Mouse (Mus musculus): Measurements from ENCODE around the gene Samd13.

DNA sequence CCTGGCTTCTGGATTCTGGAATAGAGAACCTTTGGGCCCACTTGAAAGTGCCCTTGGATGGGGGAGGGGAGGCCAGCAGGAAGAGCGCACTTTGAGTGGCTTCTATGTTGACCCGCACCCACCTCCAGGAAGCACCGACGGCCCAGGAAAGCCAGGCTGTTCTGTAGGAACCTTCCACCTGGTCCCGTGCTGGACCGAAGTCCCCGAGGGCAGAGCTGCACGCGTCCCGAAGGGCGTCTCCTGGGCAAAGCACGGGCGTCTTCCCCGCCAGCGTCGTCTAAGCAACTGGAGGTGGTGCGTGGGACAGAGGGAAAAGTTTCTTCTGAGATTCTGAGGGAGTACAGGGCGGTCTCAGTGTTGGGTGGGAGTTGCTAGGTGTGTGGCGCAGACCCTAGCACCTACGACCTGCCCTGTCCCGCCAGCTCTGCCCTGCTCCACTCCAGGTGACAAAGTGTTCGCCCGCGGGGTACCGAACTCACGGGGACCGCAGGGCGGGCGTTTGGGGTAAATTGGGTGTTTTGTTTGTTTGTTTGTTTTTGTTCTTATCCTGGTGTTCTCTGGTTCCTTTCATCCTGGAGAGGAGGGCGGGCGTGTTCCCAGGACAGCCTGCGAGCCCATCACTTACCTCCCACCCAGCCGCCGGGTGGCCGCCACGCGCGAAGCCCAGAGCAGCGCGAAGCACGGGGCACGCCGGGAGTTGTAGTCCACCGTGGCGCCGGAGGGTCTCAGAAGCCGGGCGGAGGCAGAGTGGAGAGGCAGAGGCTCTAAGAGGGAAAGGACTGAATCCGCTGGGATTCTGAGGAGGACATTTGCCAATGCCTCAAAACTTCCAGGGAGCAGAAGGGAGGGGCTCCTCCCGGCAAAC is at the start of gene Samd13:
- TF ChIP-seq GATA1 (IDR thresholded peaks at IDR 0.05; ENCODE audit: borderline replicate concordance, low read length) (no peak), FLI1 (IDR thresholded peaks at IDR 0.05; ENCODE audit: low read length) (no peak)

All from megakaryocyte, embryonic 14.5 days (primary cell).